Mouse (Mus musculus) T-cell, adult 66 days (primary cell): ENCODE measurements around the gene Klhl41. TPM values are rescaled to one million over a fixed set of nuclear protein-coding genes. Genes with fewer than 3 reads are reported as not detected.

ENCODE experiments used
- total RNA-seq, 2 experiments: library from RNA; stranded (reverse); gene quantifications; 3 replicates in 1 of 2; 4 replicates in 1 of 2; pipeline ENCODE4 v1.2.4; 2023

The Klhl41 gene
- total RNA-seq: under 1 TPM in 1 of 2 experiments, not detected in 1; 0.21 TPM

DNA sequence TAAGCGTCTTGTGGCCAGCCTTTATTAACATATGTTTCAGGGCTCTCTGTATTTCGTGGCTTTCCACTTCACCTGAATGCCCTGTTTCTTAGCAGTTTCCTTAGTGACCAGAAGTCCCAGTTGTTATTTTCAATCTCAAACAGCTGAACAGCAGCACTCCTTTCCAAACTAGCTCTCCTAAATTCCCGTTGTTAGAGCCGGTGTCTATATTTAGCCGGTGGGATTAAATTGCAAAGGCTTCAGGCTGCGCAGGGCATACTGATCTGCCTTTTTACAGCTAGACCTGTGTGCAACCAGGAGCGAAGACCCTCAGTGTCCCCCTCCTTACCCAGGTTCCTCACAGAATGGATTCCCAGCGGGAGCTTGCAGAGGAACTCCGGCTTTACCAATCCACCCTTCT, at the start of gene Klhl41:
TSS of gene Klhl41 (plus strand) at position 268 of the 400 bp plus-strand sequence.

GRCm38 (mm10) chr2:69646726-69647490, 23.0 kb upstream of the Klhl41 start, which contains the start of gene Bbs5:
Bbs5 (plus strand) TSS chr2:69647171.

DNA sequence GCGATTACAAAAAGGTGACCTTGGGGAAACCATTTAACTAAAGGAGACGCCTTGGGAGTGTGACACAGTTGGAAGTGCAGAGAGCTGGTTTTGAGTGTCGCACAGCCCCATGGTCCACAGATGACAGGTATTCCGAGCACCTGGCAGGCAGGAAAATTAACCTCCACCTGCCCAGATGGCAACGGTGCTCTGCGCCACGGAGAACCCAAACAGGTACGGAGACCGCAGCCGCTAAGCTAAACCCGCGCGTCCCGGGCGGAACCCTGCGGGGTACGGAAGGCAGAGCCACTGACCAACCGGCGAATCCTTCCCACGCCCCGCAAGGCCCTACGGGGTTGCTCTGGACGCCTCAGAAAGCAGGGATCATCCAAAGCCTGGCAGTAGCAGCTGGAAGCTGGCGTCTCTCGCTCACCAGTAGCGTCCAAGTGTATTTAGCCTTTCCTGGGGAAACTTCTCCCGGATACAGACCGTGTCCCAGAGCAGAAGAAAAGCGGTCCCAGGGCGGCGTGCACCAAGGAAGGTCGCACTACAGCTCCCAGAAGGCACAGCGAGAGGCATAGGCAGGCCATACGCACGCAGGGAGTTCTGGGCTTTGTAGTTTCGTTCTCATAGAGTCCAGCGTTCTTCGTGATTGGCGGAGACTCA, 43.2 kb downstream of the Klhl41 start, which contains the start of gene Fastkd1:
TSS of gene Fastkd1 (minus strand) at position 536 of the 645 bp plus-strand sequence.

GRCm38 (mm10) chr2:69722273-69722649, 52.3 kb downstream of the Klhl41 start, which contains the start of gene Ppig:
Ppig (plus strand) TSS chr2:69722545.

Other genes with a start within 250 kb of the Klhl41 start
- gene Lrp2, start 84.1 kb upstream of the Klhl41 start, total RNA-seq: not detected
- not detected for gene Bbs5, start 22.9 kb upstream of the Klhl41 start, total RNA-seq
- gene Fastkd1, start 43.4 kb downstream of the Klhl41 start, total RNA-seq: 10 to 100 TPM; 19.3 to 20.8 TPM
- gene Ppig, start 52.4 kb downstream of the Klhl41 start, total RNA-seq: 100 to 1,000 TPM in 1 of 2 experiments, 10 to 100 TPM in 1; 99.4 to 107 TPM
- 1 to 10 TPM; 1.3 to 1.5 TPM for gene Ccdc173, start 119.5 kb downstream of the Klhl41 start, total RNA-seq
- 10 to 100 TPM; 27.5 to 29.8 TPM for gene Phospho2, start 119.5 kb downstream of the Klhl41 start, total RNA-seq
- under 1 TPM in 1 of 2 experiments, not detected in 1; 0.23 TPM for gene Klhl23, start 151.8 kb downstream of the Klhl41 start, total RNA-seq
- 100 to 1,000 TPM; 193 to 196 TPM for gene Ssb, start 191.4 kb downstream of the Klhl41 start, total RNA-seq
- 10 to 100 TPM; 16.2 to 18.0 TPM for gene Mettl5, start 215.5 kb downstream of the Klhl41 start, total RNA-seq
- gene Ubr3, start 227.1 kb downstream of the Klhl41 start, total RNA-seq: 10 to 100 TPM; 68.3 to 74.8 TPM